Mouse (Mus musculus): Measurements from ENCODE around the gene Brat1. TPM values are rescaled to one million over a fixed set of nuclear protein-coding genes. Genes with fewer than 3 reads are reported as not detected.

Gene Brat1
- polyA plus RNA-seq, 2 experiments, result 4.5 to 5.1 TPM

DNA sequence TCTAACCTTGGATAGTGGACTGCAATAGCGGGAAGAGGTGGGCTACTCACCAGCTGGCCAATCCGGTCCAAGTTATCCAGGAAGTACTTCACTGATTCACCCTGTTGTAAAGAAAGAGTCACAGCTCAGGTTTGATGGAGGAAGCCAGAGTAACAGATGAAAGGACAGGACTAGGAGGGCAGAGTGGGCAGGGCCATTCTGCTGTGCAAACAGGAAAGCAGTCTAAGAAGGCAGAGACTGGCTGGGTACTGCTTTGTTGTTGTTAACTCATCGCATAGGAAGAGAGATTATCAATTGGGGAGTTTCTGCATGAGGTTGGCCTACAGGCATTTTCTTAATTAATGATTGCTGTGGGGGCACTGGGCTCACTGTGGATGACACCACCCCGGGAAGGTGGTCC is 57.7 kb downstream of the Brat1 start:
- no peaks in the 10 kb centered on the region for H3K9me3 ChIP-seq (ENCODE audit: control insufficient read depth, low read length)
- H3K4me2 ChIP-seq (ENCODE audit: low read depth), result no peak overlapping the region
- no peak overlapping the region for H3K9ac ChIP-seq (replicated peaks)
- H3K4me1 ChIP-seq (replicated peaks; ENCODE audit: control insufficient read depth in 2 of 2, insufficient read depth in 2 of 2, low read length in 1 of 2), result peaks cover 0 to 3% of the 10 kb centered on the region in 2 experiments; a peak in 3 of 4 replicates
- peaks cover 5% of the 10 kb centered on the region for H3K36me3 ChIP-seq (replicated peaks; ENCODE audit: control insufficient read depth, insufficient read depth, low read depth)
- 78% methylated on average over 4 of the region's 4 CpGs for WGBS (ENCODE audit: insufficient replicate concordance)
- H3K27ac ChIP-seq, result no peak overlapping the region
- no peak for TF ChIP-seq EP300 (IDR thresholded peaks at IDR 0.05; ENCODE audit: low read depth)
- TF ChIP-seq CTCF (IDR thresholded peaks at IDR 0.05; ENCODE audit: low read depth), result no peak
- no peaks in the 10 kb centered on the region for H3K27me3 ChIP-seq (ENCODE audit: control insufficient read depth, insufficient read depth, low read length)
- H3K4me3 ChIP-seq (ENCODE audit: insufficient read depth in 1 of 2, low read depth in 2 of 2, low read length in 2 of 2), result no peak overlapping the region
- DNase-seq (ENCODE audit: low read depth in 3 of 3, low spot score in 3 of 3) (no peak), ATAC-seq (ENCODE audit: insufficient read depth) (no peak)

DNA sequence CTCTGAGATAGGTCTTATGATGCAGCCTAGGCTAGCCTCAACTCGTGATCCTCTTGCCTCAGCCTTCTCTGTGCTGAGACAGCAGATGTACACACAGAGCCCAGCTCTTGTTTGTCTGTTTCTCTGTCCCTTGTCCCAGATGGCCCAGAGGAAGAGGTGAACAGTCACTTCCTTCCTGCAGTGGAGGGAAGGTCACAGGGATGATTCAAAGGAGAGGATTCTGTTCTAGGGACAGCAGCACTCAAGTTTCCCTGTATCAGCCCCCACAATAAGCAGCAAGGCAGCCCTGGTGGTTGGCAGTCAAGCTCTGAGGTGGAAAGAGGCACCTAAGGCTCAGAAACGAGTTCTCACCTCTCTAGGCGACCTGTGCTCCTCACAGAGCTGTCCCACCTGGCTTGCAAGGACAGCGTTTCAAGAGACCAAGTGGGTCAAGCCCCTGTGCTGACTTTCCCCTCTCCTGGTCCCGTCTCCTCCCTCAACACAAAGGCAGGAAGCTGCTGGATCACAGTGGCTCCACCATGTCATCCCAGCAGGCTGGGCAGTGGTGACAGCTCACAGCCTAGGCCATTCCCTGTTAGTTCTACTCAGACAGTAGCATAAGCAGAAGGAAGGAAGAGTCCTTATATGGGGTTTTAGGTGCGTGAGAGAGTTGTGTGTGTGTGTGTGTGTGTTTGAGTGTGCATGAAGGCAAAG is 60.3 kb downstream of the Brat1 start:
- no peak for DNase-seq (ENCODE audit: low read depth in 3 of 3, low spot score in 3 of 3)
- no peak for TF ChIP-seq EP300 (IDR thresholded peaks at IDR 0.05; ENCODE audit: low read depth)
- TF ChIP-seq CTCF (IDR thresholded peaks at IDR 0.05; ENCODE audit: low read depth), result no peak
- H3K27me3 ChIP-seq (ENCODE audit: control insufficient read depth, insufficient read depth, low read length), result no peaks in the 10 kb centered on the region
- peaks cover 5% of the 10 kb centered on the region for H3K36me3 ChIP-seq (replicated peaks; ENCODE audit: control insufficient read depth, insufficient read depth, low read depth)
- no peaks in the 10 kb centered on the region for H3K9me3 ChIP-seq (ENCODE audit: control insufficient read depth, low read length)
- H3K4me1 ChIP-seq (replicated peaks; ENCODE audit: control insufficient read depth in 2 of 2, insufficient read depth in 2 of 2, low read length in 1 of 2), result peaks cover 0 to 21% of the 10 kb centered on the region in 2 experiments; a peak in 3 of 4 replicates
- WGBS (ENCODE audit: insufficient replicate concordance), result 35% methylated on average over 6 of the region's 6 CpGs
- no peak overlapping the region for H3K9ac ChIP-seq (replicated peaks)
- no peak overlapping the region for H3K4me2 ChIP-seq (ENCODE audit: low read depth)
- H3K4me3 ChIP-seq (ENCODE audit: insufficient read depth in 1 of 2, low read depth in 2 of 2, low read length in 2 of 2), result no peak overlapping the region
- peak; percentile 29 for ATAC-seq (ENCODE audit: insufficient read depth)
- H3K27ac ChIP-seq, result no peak overlapping the region

GRCm38 (mm10) chr5:140766566-140766965 is 61.8 kb downstream of the Brat1 start:
- DNase-seq (ENCODE audit: low read depth in 3 of 3, low spot score in 3 of 3), result no peak
- H3K36me3 ChIP-seq (replicated peaks; ENCODE audit: control insufficient read depth, insufficient read depth, low read depth), result no peaks in the 10 kb centered on the region
- no peak for ATAC-seq (ENCODE audit: insufficient read depth)
- no peaks in the 10 kb centered on the region for H3K27me3 ChIP-seq (ENCODE audit: control insufficient read depth, insufficient read depth, low read length)
- 70% methylated on average over 4 of the region's 4 CpGs for WGBS (ENCODE audit: insufficient replicate concordance)
- H3K9me3 ChIP-seq (ENCODE audit: control insufficient read depth, low read length), result no peaks in the 10 kb centered on the region
- H3K4me2 ChIP-seq (ENCODE audit: low read depth), result no peak overlapping the region
- TF ChIP-seq EP300 (IDR thresholded peaks at IDR 0.05; ENCODE audit: low read depth) (no peak), CTCF (IDR thresholded peaks at IDR 0.05; ENCODE audit: low read depth) (no peak)
- H3K9ac ChIP-seq (replicated peaks), result no peak overlapping the region
- no peak overlapping the region for H3K27ac ChIP-seq
- H3K4me3 ChIP-seq (ENCODE audit: insufficient read depth in 1 of 2, low read depth in 2 of 2, low read length in 2 of 2), result no peak overlapping the region
- H3K4me1 ChIP-seq (replicated peaks; ENCODE audit: control insufficient read depth in 2 of 2, insufficient read depth in 2 of 2, low read length in 1 of 2), result peaks cover 0 to 23% of the 10 kb centered on the region in 2 experiments

GRCm38 (mm10) chr5:140767704-140768141 is 62.9 kb downstream of the Brat1 start:
- DNase-seq (ENCODE audit: low read depth in 3 of 3, low spot score in 3 of 3) (no peak), ATAC-seq (ENCODE audit: insufficient read depth) (peak; percentile 36)
- WGBS (ENCODE audit: insufficient replicate concordance), result 46% methylated on average over 9 of the region's 9 CpGs
- Histone ChIP-seq H3K9me3 (ENCODE audit: control insufficient read depth, low read length) (no peaks in the 10 kb centered on the region), H3K27ac (no peak overlapping the region), H3K27me3 (ENCODE audit: control insufficient read depth, insufficient read depth, low read length) (no peaks in the 10 kb centered on the region), H3K4me1 (replicated peaks; ENCODE audit: control insufficient read depth in 2 of 2, insufficient read depth in 2 of 2, low read length in 1 of 2) (peaks cover 0 to 29% of the 10 kb centered on the region in 2 experiments), H3K9ac (replicated peaks) (no peak overlapping the region), H3K4me3 (ENCODE audit: insufficient read depth in 1 of 2, low read depth in 2 of 2, low read length in 2 of 2) (no peak overlapping the region), H3K4me2 (ENCODE audit: low read depth) (no peak overlapping the region), H3K36me3 (replicated peaks; ENCODE audit: control insufficient read depth, insufficient read depth, low read depth) (no peaks in the 10 kb centered on the region)
- TF ChIP-seq EP300 (IDR thresholded peaks at IDR 0.05; ENCODE audit: low read depth), result no peak
- TF ChIP-seq CTCF (IDR thresholded peaks at IDR 0.05; ENCODE audit: low read depth), result no peak

- H3K4me2 ChIP-seq (ENCODE audit: low read depth), result no peak overlapping the region
- H3K27ac ChIP-seq, result no peak overlapping the region
- H3K4me3 ChIP-seq (ENCODE audit: insufficient read depth in 1 of 2, low read depth in 2 of 2, low read length in 2 of 2), result no peak overlapping the region
- TF ChIP-seq EP300 (IDR thresholded peaks at IDR 0.05; ENCODE audit: low read depth) (no peak), CTCF (IDR thresholded peaks at IDR 0.05; ENCODE audit: low read depth) (no peak)
- H3K27me3 ChIP-seq (ENCODE audit: control insufficient read depth, insufficient read depth, low read length), result no peaks in the 10 kb centered on the region
- DNase-seq (ENCODE audit: low read depth in 3 of 3, low spot score in 3 of 3), result no peak
- H3K9me3 ChIP-seq (ENCODE audit: control insufficient read depth, low read length), result no peaks in the 10 kb centered on the region
- 35% methylated on average over 5 of the region's 5 CpGs for WGBS (ENCODE audit: insufficient replicate concordance)
- no peak overlapping the region for H3K9ac ChIP-seq (replicated peaks)
- no peaks in the 10 kb centered on the region for H3K36me3 ChIP-seq (replicated peaks; ENCODE audit: control insufficient read depth, insufficient read depth, low read depth)
- H3K4me1 ChIP-seq (replicated peaks; ENCODE audit: control insufficient read depth in 2 of 2, insufficient read depth in 2 of 2, low read length in 1 of 2), result peaks cover 0 to 33% of the 10 kb centered on the region in 2 experiments
- ATAC-seq (ENCODE audit: insufficient read depth), result peak; percentile 15; the same call in 1 of the 2 replicates
These were observed 63.5 kb downstream of the Brat1 start for GRCm38 (mm10) chr5:140768333-140768732.

Other genes with a start within 250 kb of the Brat1 start
- gene Chst12, start 199.5 kb upstream of the Brat1 start, polyA plus RNA-seq (2012; rRNA removed), result 4.3 and 4.8 TPM in 2 replicates
- gene Chst12, start 199.5 kb upstream of the Brat1 start, polyA plus RNA-seq (2014; fragmentation: Nextera tagmentation; extraction: Ambion mirVana), result 5.4 and 6.5 TPM in 2 replicates
- 2.5 and 2.7 TPM in 2 replicates for gene Grifin, start 139.9 kb upstream of the Brat1 start, polyA plus RNA-seq (2012; rRNA removed)
- 2.3 and 4.0 TPM in 2 replicates for gene Grifin, start 139.9 kb upstream of the Brat1 start, polyA plus RNA-seq (2014; fragmentation: Nextera tagmentation; extraction: Ambion mirVana)
- gene Lfng, start 97.7 kb upstream of the Brat1 start, polyA plus RNA-seq (2012; rRNA removed), result 12.1 and 15.8 TPM in 2 replicates
- 9.9 and 11.4 TPM in 2 replicates for gene Lfng, start 97.7 kb upstream of the Brat1 start, polyA plus RNA-seq (2014; fragmentation: Nextera tagmentation; extraction: Ambion mirVana)
- 8.3 and 10.1 TPM in 2 replicates for gene Ttyh3, start 56.0 kb upstream of the Brat1 start, polyA plus RNA-seq (2012; rRNA removed)
- 5.4 and 7.2 TPM in 2 replicates for gene Ttyh3, start 56.0 kb upstream of the Brat1 start, polyA plus RNA-seq (2014; fragmentation: Nextera tagmentation; extraction: Ambion mirVana)
- gene Iqce, start 2.6 kb upstream of the Brat1 start, polyA plus RNA-seq (2012; rRNA removed), result 3.8 and 4.6 TPM in 2 replicates
- gene Iqce, start 2.6 kb upstream of the Brat1 start, polyA plus RNA-seq (2014; fragmentation: Nextera tagmentation; extraction: Ambion mirVana), result 3.2 and 3.4 TPM in 2 replicates
- gene Amz1, start 19.1 kb downstream of the Brat1 start, polyA plus RNA-seq (2012; rRNA removed), result 0.60 and 0.65 TPM in 2 replicates
- gene Amz1, start 19.1 kb downstream of the Brat1 start, polyA plus RNA-seq (2014; fragmentation: Nextera tagmentation; extraction: Ambion mirVana), result 0.72 and 1.4 TPM in 2 replicates
- 14.2 and 17.0 TPM in 2 replicates for gene Gna12, start 125.4 kb downstream of the Brat1 start, polyA plus RNA-seq (2012; rRNA removed)
- 5.4 and 9.6 TPM in 2 replicates for gene Gna12, start 125.4 kb downstream of the Brat1 start, polyA plus RNA-seq (2014; fragmentation: Nextera tagmentation; extraction: Ambion mirVana)